Mouse (Mus musculus) left cerebral cortex, adult 11 months (tissue): ENCODE data around the gene Acot2.
"Not testable (repeated sequence)": the region's sequence is repeated elsewhere in the genome, so short reads cannot be mapped to it uniquely, and the experiment has no call there.

Experiments used
- DNase-seq: peaks from one replicate; pipeline ENCODE4 v3.0.0; 2022; ENCODE audit warnings: low spot score

The Acot2 gene

GRCm38 (mm10) chr12:84038241-84038640, 50.6 kb downstream of the Acot2 start, which contains the start of gene Acot4:
Acot4 (plus strand) TSS chr12:84038379.
- DNase-seq: not testable (repeated sequence)

- peak; percentile 19 for DNase-seq
These were observed 51.0 kb downstream of the Acot2 start, which contains the start of gene Gm49366 for GRCm38 (mm10) chr12:84038691-84039111. Gm49366 (plus strand) TSS chr12:84038935.

DNA sequence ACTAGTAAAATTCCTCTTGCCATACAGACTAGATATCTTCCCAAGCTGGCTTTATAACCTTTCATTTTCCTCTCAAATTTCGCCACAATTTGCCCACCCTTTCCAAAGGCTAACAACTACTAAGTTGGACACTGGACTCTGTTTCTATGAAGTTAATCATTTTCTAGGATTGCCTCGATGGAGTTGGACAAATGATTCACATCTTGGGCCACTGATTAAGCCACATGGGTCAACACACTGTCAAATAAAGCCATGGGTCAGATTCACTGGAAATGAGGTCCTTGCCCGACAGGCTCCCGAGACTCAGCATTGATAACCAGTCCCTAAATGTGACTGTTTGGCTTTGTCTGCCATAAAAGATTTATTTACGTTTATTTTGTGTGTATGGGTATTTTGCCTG, 54.6 kb downstream of the Acot2 start:
- DNase-seq: no peak
